Mouse (Mus musculus): ENCODE data around the gene Eps8l1.
A peak's percentile ranks its signal among the peaks of the same experiment; 100 is the strongest.
"Not testable (repeated sequence)": the region's sequence is repeated elsewhere in the genome, so short reads cannot be mapped to it uniquely, and the experiment has no call there.

The Eps8l1 gene

DNA sequence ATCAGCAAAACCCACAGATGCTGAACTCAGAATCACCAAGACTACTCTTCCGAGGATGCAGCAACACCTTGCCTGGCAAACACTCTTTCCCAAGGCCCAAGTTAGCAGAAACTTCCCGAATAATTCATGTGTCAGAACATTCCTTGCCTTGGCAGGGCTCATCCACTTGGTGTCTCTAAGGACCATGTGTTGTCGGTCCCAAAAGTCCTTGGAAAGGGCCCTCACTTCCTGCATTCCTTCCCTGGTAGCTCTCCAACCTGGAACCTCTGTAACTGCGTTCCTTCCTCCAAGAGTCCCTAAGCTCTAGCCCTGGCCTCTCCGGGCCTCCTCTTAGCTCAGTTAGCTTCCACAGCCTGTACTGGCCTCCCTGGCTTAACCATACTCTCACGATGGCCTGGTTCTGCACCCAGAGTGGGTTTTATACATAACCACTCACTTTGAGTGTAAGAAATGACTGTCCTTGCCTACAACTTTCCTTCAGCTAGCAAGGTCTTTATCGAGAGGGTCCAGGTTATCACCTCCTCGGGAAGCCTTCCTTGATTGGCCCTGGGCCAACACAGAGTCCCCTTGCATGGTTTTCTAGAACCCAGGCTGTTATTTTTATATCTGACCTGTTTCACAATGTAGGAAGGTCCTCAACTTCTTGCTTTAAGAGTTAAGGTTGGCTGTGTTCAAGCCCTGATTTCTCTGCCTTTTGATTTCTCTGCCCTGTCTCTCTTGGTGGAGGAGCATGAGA, 51.2 kb downstream of the Eps8l1 start:
- DNase-seq (ENCODE audit: low read depth, low spot score), result no peak
- H3K36me3 ChIP-seq (ENCODE audit: control insufficient read depth, insufficient read depth, low read length, poor library complexity, severe bottlenecking), result no peaks in the 10 kb centered on the region
- no peaks in the 10 kb centered on the region for H3K27me3 ChIP-seq (ENCODE audit: control insufficient read depth, insufficient read depth, low read length, poor library complexity, severe bottlenecking)

DNA sequence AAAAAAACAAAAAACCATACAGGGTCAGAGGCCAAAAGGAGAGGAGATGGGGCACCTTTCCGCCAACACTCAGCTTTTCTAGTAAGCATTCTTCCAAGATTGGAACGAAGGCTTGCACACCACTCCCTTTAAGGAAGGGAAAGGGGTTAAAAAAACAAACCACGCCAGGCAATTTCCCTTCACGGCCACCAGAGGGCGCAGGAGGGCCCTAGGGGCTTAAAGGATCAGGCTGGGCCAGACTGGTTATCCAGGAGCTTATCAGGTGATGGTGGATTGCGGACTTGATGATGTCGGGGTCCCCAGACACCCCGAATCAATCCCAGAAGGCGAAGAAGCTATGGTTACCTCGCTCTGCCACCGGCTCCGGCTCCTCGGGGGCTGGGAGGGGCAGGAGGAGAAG, 52.8 kb downstream of the Eps8l1 start:
- DNase-seq (ENCODE audit: low read depth, low spot score), result peak; percentile 74
- Histone ChIP-seq H3K36me3 (ENCODE audit: control insufficient read depth, insufficient read depth, low read length, poor library complexity, severe bottlenecking) (no peaks in the 10 kb centered on the region), H3K27me3 (ENCODE audit: control insufficient read depth, insufficient read depth, low read length, poor library complexity, severe bottlenecking) (no peaks in the 10 kb centered on the region)

DNA sequence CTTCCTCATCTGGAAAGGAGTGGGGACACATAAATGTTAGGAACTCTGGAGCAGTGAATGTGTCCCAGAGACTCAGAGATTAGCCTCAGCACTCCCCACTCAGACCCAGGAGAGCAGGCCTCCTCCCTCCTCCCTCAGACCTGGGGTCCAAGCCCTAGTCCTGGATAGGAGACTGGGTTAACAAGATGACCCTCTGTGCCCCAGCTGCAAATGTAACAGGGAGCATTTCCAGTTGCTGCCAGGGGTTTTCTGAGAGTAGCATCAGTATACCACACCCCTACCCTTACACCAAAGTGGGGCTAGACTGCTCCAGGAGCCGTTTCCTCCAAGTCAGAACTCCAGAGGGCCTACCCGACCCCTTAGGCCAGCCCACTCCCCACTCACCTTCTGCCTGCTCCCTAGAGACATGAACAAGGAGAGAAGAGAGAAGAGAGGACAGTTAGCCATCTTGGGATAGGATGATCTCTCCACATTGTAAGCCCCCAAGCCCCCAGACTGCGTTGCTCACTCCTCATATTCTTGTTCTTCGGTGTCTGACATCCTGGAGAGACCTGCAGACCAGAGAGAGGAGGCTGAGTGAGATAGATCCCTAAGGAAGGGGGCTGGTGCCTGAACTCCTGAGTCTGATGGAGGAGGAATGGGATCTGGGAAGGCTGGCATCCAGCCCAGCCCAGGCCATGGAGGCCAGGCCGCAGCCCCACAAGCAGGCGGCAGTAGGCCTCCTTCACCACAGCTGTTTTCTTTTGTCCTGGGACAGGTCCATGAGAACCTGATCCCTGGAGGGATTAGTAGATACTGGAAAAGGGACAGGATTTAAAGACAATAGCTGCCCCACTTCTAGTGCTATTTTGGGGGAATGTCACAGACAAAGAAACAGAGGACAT, 53.6 kb downstream of the Eps8l1 start:
- no peak for DNase-seq (ENCODE audit: low read depth, low spot score)
- Histone ChIP-seq H3K27me3 (ENCODE audit: control insufficient read depth, insufficient read depth, low read length, poor library complexity, severe bottlenecking) (no peaks in the 10 kb centered on the region), H3K36me3 (ENCODE audit: control insufficient read depth, insufficient read depth, low read length, poor library complexity, severe bottlenecking) (no peaks in the 10 kb centered on the region)

DNA sequence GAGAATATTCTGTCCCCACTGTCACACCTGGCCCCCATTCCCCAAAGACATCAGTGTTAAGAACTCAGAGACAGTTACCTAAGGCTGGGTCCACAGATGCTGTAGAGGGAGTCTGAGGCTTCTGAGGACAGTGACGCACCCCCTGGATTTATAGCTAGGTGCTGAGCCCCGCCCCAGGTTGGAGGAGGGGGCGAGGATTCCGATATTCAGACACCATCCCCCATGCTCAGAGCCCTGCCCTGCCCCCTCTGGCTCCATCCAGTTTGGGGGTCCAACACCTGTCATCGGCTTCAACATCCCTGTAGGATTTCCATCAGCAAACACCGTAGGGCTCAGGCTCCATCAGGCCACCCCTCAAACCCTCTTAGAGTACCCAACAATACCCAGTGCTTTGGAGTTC, 55.4 kb downstream of the Eps8l1 start:
- no peaks in the 10 kb centered on the region for H3K36me3 ChIP-seq (ENCODE audit: control insufficient read depth, insufficient read depth, low read length, poor library complexity, severe bottlenecking)
- no peaks in the 10 kb centered on the region for H3K27me3 ChIP-seq (ENCODE audit: control insufficient read depth, insufficient read depth, low read length, poor library complexity, severe bottlenecking)
- no peak for DNase-seq (ENCODE audit: low read depth, low spot score)

DNA sequence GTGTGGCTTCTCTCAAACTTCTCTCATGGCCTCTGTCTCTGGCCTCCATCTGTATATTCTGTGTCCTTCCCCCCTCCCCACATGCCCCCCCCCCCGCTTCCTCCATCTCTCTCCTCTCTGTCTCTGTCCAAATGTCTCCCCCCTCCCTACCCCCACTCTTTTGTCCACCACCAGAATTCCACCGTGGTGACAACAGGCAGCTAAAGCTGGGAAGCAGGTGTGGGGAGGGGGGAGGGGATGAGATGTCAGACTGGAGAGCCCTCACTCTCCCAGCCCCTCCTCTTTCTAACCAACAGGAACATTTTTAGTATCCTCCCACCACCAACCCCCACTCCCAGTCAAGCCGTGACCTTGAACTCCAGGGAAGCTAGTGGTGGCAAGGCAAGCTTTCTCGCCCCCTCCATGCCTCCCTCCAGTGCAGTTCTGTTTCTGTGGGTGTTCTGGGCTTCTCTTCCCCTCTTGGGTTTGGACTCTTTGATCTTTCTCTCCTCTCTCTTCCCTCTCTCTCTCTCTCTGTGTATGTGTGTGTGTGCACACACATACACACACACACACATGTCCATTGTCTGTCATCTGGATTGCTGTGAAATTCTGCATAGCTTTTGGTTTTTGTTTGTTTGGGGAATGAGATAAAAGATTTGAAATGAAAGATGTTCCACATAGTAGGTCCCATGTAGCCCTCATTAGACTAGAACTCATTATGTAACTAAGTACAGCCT, 56.0 kb downstream of the Eps8l1 start, which contains the start of gene Tnnt1:
Tnnt1 (minus strand) TSS at position 51 of the 719 bp plus-strand sequence.
- Histone ChIP-seq H3K36me3 (ENCODE audit: control insufficient read depth, insufficient read depth, low read length, poor library complexity, severe bottlenecking) (no peaks in the 10 kb centered on the region), H3K27me3 (ENCODE audit: control insufficient read depth, insufficient read depth, low read length, poor library complexity, severe bottlenecking) (no peaks in the 10 kb centered on the region)
- DNase-seq (ENCODE audit: low read depth, low spot score), result no peak

DNA sequence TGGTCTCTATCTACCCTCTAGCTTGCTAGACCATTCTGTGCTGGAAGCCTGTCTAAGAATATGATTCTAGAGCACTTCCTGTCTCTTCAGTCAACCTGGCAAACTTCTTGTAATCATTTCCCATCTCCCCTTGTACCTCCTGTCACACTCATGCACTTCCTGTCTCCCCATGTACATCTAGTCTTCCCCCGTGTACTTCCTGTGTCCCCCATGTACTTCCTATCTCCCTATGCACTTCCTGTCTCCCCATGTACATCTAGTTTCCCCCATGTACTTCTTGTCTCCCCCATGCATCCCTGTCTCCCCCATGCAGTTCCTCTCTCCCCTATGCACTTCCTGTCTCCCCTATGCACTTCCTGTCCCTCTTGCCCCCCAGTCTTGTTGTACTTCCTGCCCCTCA, 58.0 kb downstream of the Eps8l1 start:
- Histone ChIP-seq H3K27me3 (ENCODE audit: control insufficient read depth, insufficient read depth, low read length, poor library complexity, severe bottlenecking) (no peaks in the 10 kb centered on the region), H3K36me3 (ENCODE audit: control insufficient read depth, insufficient read depth, low read length, poor library complexity, severe bottlenecking) (no peaks in the 10 kb centered on the region)
- peak; percentile 42 for DNase-seq (ENCODE audit: low read depth, low spot score)

DNA sequence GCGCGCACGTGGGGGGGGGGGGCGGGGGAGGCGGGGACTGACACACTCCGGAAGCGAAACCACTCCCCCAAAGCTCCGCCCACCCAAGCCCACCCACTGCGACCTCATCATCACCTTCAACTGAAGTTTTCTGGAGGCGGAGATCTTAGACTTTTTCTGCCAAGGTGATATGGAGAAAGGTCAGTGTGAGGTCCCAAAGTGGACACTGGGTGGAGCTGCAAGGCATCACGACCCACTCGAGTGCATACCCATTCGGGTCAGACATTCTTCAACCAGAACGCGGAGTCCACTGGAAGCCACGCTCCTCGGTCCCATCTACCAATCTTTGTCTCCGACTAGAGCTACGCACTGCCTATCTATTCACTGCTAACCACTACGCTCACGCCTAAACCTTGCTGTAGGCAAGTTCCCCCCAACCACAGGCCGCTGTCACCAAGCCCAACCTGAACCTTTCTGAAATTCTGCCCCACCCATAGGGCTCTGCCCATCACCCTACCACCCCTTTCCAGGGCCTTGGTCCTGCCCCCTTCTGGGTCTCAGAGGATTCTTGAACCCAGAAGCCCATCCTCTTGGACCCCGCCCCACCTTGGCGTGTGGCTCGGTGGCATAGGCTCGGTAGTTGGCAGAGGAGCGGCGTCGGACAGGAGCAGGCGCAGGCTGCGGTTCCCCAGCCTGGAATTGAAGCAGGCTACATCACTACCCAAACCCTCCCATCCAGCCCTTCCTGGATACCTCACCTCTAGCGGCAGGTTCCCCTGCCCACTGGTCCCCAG, 60.9 kb downstream of the Eps8l1 start:
- H3K27me3 ChIP-seq (ENCODE audit: control insufficient read depth, insufficient read depth, low read length, poor library complexity, severe bottlenecking), result no peaks in the 10 kb centered on the region
- H3K36me3 ChIP-seq (ENCODE audit: control insufficient read depth, insufficient read depth, low read length, poor library complexity, severe bottlenecking), result no peaks in the 10 kb centered on the region
- no peak for DNase-seq (ENCODE audit: low read depth, low spot score)

DNA sequence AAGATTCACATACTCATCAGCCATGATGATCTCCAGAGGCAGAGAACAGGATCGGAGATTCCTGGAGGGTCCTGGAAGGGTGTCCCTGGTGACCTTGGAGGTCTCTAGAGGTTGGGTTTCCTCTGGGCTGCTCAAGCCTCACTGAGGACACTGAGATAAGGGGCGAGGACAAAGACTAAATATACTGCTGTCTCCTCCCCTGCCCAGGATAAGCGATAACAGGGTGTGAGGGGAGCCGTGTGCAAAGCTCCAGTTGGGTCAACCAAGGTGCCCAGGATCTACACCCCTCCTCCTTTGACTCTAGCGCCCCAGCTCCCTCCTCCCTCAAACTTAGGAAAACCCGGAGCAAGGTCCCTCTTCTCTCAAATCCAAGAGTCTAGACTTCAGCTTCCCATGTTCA, 61.8 kb downstream of the Eps8l1 start:
- DNase-seq (ENCODE audit: low read depth, low spot score), result no peak
- no peaks in the 10 kb centered on the region for H3K27me3 ChIP-seq (ENCODE audit: control insufficient read depth, insufficient read depth, low read length, poor library complexity, severe bottlenecking)
- no peaks in the 10 kb centered on the region for H3K36me3 ChIP-seq (ENCODE audit: control insufficient read depth, insufficient read depth, low read length, poor library complexity, severe bottlenecking)

DNA sequence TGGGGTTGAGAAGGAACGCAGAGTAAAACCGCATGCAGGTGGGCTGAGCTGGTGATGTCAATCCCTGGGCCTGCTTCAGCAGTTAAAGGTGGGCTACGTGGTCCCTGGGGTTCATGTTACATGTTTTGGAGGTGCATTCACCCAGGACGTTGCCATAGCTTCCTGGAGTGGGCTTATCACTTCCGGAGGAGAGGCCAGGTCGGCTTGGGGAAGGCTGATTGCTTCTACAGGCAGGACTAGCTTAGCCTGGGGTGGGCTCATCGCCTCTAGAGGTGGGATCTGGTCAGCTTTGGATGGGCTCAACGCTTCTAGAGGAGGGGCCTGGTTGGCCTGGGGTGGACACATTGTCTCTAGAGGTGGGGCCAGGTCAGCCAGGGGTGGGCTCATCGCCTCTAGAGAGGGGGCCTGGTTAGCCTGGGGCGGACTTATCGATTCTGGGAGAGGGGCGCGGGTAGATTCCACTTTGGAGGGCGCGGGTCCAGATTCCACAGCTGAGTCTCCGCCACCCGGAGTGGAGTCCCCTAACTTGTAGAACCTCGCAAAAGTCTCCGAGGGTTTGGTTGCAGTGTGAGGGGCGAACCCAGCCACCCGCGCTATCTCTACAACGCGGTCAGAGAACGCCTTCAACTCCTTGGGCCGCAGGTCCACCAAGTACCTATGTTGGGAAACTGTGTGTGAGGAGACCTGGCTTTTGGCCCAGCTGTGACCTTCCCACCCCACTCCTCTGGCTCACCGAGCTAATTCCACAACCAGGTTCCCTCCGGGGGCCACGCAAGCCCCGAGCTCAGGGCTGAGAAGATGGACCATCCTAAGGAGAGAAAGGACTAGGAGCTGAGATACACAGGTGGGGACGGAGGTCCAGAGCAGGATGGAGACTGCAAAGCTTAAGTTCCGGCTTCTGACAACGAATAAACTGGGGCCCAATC, 63.0 kb downstream of the Eps8l1 start:
- Histone ChIP-seq H3K27me3 (ENCODE audit: control insufficient read depth, insufficient read depth, low read length, poor library complexity, severe bottlenecking) (no peaks in the 10 kb centered on the region), H3K36me3 (ENCODE audit: control insufficient read depth, insufficient read depth, low read length, poor library complexity, severe bottlenecking) (no peaks in the 10 kb centered on the region)
- DNase-seq (ENCODE audit: low read depth, low spot score), result no peak

DNA sequence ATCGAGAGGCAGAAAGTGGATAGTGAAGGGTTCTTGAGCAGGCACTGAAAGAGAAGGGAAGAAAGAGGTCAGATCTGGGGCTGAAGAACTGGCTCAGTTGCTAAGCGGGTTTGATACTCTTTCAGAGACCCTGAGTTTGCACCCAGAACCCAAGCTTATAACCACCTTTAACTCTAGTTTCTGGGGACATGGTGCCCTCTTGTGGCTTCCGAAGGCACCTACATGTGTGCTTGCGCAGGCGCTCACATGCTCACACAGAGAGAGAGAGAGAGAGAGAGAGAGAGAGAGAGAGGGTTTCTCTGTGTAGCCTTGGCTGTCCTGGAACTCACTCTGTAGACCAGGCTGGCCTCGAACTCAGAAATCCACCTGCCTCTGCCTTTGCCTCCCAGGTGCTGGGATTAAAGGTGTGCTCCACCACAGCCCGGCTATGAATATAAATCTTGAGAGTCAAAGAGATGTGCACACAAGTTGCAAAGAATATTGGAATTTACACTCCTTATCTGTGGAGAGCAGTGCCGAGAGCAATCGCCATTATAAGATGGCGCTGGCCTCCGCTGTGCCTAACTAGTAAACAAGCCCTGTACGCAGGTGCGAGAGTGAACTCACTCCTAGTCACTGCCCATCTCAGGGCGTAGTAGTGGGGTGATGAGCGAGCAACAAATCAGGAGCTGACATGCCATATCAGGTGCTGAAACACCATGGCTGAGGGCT, 63.9 kb downstream of the Eps8l1 start, which contains the start of gene Tnni3:
Tnni3 (minus strand) TSS at position 18 of the 711 bp plus-strand sequence.
- H3K27me3 ChIP-seq (ENCODE audit: control insufficient read depth, insufficient read depth, low read length, poor library complexity, severe bottlenecking); H3K36me3 ChIP-seq (ENCODE audit: control insufficient read depth, insufficient read depth, low read length, poor library complexity, severe bottlenecking): not testable (repeated sequence)
- DNase-seq (ENCODE audit: low read depth, low spot score), result peak; percentile 84

DNA sequence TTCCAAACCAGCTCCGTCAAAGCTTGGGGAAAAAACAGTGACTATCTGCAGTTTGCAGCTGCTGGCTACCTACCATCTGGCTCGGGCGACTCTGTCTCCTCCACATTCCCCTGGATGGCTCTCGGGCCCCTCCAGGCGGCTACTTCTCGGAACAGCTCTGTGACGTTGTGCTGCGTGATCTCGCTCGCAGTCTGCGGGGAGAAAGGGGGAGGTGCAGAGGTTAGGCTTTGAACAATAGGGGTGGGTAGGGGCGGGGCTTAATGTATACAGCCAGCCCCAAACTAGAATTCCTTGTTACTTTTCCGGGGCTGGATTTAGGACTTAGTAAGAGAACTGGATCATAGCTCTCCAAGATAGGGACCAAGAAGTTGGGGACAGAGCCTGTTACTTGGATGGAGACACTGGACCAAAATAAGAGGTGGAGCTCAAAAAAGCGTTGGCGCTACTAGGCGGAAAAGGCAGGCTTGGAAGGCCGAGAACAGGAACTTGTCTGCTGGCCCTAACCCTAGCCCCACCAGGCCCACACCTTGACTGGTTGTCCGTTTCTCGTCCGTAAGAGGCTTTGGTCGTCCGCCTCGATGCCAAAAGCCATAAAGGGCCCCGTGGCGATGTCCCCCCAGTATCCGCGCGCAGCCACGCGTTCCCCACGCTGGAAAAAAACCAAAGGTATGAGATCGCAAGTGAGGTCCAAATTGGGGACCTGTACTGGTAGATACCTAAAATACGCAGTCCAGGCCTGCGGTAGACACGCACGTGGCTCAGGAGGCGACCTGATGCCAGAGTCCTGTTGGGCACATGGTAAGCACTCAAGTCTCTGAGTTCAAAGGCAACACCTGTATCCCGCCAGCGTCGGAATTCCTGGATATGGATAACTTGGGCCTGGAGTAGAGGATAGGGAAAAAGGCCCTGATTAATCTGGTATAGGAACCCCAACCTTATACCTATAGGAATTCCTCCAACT, 66.1 kb downstream of the Eps8l1 start:
- Histone ChIP-seq H3K27me3 (ENCODE audit: control insufficient read depth, insufficient read depth, low read length, poor library complexity, severe bottlenecking) (no peaks in the 10 kb centered on the region), H3K36me3 (ENCODE audit: control insufficient read depth, insufficient read depth, low read length, poor library complexity, severe bottlenecking) (no peaks in the 10 kb centered on the region)
- peak; percentile 90 for DNase-seq (ENCODE audit: low read depth, low spot score)

DNA sequence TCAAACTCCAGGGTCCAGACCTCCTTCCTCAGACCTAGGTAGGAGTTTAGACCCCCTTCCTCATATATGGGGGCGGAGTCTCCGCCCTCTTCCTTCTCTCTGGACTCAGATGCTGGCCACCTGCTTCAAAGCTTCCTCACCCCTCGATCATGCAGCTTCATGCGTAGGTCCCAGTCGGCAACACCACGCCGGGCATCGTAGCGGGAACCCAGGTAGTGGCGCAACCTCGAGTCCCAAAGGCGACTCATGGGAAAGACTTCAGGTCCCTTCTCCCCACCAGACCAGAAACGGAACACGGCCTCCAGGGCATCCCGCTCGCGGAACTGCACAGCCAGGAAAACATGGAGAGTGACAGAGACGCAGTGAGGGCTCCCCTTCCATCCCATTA, 66.8 kb downstream of the Eps8l1 start:
- no peak for DNase-seq (ENCODE audit: low read depth, low spot score)
- H3K36me3 ChIP-seq (ENCODE audit: control insufficient read depth, insufficient read depth, low read length, poor library complexity, severe bottlenecking), result no peaks in the 10 kb centered on the region
- H3K27me3 ChIP-seq (ENCODE audit: control insufficient read depth, insufficient read depth, low read length, poor library complexity, severe bottlenecking), result no peaks in the 10 kb centered on the region
